Mouse (Mus musculus): ENCODE data around the gene Cnot6.

Cnot6 gene

GRCm38 (mm10) chr11:49655501-49655900, 57.0 kb downstream of the Cnot6 start:
- no peak for DNase-seq (ENCODE audit: low spot score in 2 of 2)

DNA sequence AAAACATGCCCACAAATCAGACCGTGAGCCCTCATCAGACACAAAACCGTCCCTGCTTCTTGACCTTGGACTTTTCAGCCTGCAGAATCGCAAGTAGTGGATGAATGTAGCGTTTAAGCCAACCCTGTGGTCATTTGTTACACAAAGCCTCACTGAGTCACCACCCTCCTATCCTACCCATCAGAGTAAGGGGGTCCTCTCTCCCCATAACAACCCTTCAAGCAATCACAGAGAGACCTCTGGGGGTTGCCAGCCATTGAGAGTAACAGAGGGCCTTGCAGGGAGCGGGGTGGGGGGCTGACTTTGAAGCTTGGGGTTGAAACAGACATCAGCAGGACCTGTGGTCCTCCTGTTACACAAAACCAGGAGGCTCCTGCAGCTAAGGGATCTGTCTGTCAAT, 57.9 kb downstream of the Cnot6 start:
- no peak for DNase-seq (ENCODE audit: low spot score in 2 of 2)

DNA sequence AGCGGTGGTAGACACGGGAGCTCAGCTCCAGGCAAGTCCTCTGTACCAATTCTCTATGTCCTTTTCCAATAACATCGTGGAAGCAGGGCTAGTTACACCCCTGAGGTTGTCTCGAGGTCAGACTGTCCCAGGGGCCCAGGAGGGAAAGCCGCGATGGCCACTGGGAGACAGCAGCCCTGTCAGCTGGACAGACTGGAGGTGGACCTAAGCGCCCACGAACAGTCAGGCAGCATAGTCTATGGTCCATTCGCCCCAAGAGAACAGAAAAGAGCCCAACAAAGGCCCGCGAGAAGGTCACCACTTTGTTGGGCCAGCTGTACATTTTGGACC, 59.5 kb downstream of the Cnot6 start:
- no peak for DNase-seq (ENCODE audit: low spot score in 2 of 2)

- peak; percentile 79 to 91 for DNase-seq (ENCODE audit: low spot score in 2 of 2)
Observed at GRCm38 (mm10) chr11:49652401-49653078, 60.0 kb downstream of the Cnot6 start.

- no peak for DNase-seq (ENCODE audit: low spot score in 2 of 2)
Observed at GRCm38 (mm10) chr11:49651762-49652322, 60.7 kb downstream of the Cnot6 start.

- no peak for DNase-seq (ENCODE audit: low spot score in 2 of 2)
Observed at GRCm38 (mm10) chr11:49650994-49651761, 61.3 kb downstream of the Cnot6 start.

- peak in 1 of 2 experiments; percentile 45 for DNase-seq (ENCODE audit: low spot score in 2 of 2)
Observed at GRCm38 (mm10) chr11:49650113-49650993, 62.2 kb downstream of the Cnot6 start.

GRCm38 (mm10) chr11:49645677-49646076, 66.8 kb downstream of the Cnot6 start:
- DNase-seq (ENCODE audit: low spot score in 2 of 2), result no peak

- no peak for DNase-seq (ENCODE audit: low spot score in 2 of 2)
Observed at GRCm38 (mm10) chr11:49636449-49636848, 76.1 kb downstream of the Cnot6 start.

GRCm38 (mm10) chr11:49635671-49636070, 76.9 kb downstream of the Cnot6 start:
- DNase-seq (ENCODE audit: low spot score in 2 of 2), result no peak

DNA sequence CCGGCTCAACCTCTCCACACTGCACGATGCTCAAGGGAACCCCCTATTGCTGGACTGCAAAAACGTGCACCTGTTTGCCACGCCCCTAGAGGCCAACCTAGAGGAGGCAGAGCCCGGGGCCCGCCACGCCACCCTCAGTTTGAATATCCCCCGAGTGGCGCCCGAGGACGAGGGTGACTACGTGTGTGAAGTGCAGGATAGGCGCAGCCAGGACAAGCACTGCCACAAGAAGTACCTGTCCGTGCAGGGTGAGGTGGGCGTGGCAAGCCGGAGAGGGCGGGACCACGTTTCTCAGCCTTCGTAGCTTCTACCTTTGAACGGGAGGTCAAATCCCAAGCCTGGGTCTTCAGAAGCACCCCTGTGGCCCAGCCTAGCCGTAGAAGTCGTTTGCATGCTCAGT, 78.4 kb downstream of the Cnot6 start:
- no peak for DNase-seq (ENCODE audit: low spot score in 2 of 2)

DNA sequence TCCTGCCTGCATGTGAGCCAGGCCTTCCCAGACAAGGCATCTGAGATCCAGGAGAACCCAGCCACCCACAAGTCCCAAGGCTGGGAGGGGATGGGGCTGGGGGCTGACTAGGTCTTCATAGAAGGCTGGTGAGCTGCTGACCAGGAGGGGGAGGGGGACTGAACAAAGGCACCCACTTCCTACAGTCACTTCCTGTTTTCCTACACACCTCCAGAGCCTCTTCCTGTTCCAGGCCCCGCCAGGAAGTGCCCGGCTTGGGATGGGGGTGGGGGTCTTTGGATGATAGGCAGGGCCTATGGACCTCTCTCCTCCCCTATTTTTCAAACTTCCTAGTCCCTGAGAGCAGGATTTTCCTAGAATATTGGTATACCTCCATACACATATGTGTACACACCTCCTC, 80.3 kb downstream of the Cnot6 start:
- no peak for DNase-seq (ENCODE audit: low spot score in 2 of 2)

- no peak for DNase-seq (ENCODE audit: low spot score in 2 of 2)
Observed at GRCm38 (mm10) chr11:49631154-49631553, 81.4 kb downstream of the Cnot6 start.

DNA sequence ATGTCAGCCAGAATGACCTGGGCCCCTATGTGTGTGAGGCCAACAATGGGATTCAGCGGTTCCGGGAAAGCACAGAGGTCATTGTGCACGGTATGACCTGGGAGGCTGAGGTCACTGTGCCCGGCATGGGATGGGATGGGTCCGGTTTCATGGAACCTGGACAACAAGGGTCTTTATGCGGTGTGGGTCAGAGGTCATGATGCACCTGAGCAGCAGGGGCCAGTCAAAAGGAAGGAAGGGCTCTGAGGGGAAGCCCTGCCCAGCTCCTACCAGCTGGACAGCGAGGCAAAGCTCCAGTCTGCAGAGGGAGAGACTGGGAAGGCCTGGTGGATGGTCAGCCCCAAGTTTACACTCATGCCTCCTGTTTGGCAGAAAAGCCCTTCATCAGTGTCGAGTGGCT, 85.8 kb downstream of the Cnot6 start:
- DNase-seq (ENCODE audit: low spot score in 2 of 2), result no peak

DNA sequence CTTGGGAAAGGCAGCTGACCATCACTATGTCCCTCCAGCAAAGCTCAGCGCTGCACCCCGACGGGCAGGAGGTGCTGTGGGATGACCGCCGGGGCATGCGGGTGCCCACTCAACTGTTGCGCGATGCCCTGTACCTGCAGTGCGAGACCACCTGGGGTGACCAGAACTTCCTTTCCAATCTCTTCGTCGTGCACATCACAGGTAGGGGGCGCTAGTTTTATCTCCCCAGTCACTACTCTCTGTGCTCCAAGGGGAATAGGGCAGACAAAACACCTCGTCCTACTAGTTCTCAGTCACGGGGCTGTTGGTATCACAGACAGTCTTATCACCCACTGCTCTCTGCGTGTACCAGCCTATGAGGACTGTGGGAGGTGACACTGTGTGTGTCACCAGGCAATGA, 86.7 kb downstream of the Cnot6 start:
- DNase-seq (ENCODE audit: low spot score in 2 of 2), result no peak

- DNase-seq (ENCODE audit: low spot score in 2 of 2), result no peak
Observed at GRCm38 (mm10) chr11:49624156-49624555, 88.4 kb downstream of the Cnot6 start.

GRCm38 (mm10) chr11:49621953-49622352, 90.6 kb downstream of the Cnot6 start:
- DNase-seq (ENCODE audit: low spot score in 2 of 2), result no peak
